Comparison of ENCODE assay signal across 8 mouse cellular contexts in genomic region chr4:139168985-139169747, GRCm38 (mm10). TPM values are rescaled to one million over a fixed set of nuclear protein-coding genes. Genes with fewer than 3 reads are reported as not detected.
A peak's percentile ranks its signal among the peaks of the same experiment; 100 is the strongest.
DNase-seq lines count a peak whose midpoint lies in the region; ATAC-seq and TF ChIP-seq lines count a peak whose summit lies in the region.
"Had no signal": no experiment of that assay in that cellular context is flagged by ENCODE, and none has a peak within 500 bp of the region (broad histone marks: within the 10 kb centered on the region; RNA-seq: fewer than 3 reads in every experiment).

No protein-coding gene starts in this region.

- H3K4me1 ChIP-seq in thymus, adult 2 months (replicated peaks; ENCODE audit: control insufficient read depth, insufficient read depth, low read length), result peaks cover 10% of the 10 kb centered on the region
- H3K4me1 ChIP-seq in embryonic facial prominence, embryonic 14.5 days (ENCODE audit: control insufficient read depth, insufficient read depth, low read length), result peaks cover 9% of the 10 kb centered on the region; the same call in 1 of the 2 replicates
- H3K4me1 ChIP-seq: neural tube, embryonic 13.5 days had no signal

- no peak overlapping the region for H3K4me2 ChIP-seq in embryonic facial prominence, embryonic 14.5 days (ENCODE audit: low read depth, low read length)
- H3K4me2 ChIP-seq: neural tube, embryonic 13.5 days had no signal

- H3K9me3 ChIP-seq in embryonic facial prominence, embryonic 14.5 days (ENCODE audit: control insufficient read depth, low read length), result no peaks in the 10 kb centered on the region
- H3K9me3 ChIP-seq: neural tube, embryonic 13.5 days had no signal

- no peaks in the 10 kb centered on the region for H3K27me3 ChIP-seq in thymus, adult 2 months (ENCODE audit: control insufficient read depth, insufficient read depth, low read length)
- H3K27me3 ChIP-seq in embryonic facial prominence, embryonic 14.5 days (replicated peaks; ENCODE audit: control insufficient read depth, insufficient read depth, low read length), result no peaks in the 10 kb centered on the region
- H3K27me3 ChIP-seq: neural tube, embryonic 13.5 days had no signal

- no peak overlapping the region for H3K9ac ChIP-seq in embryonic facial prominence, embryonic 14.5 days (ENCODE audit: low read depth, low read length)
- H3K9ac ChIP-seq: neural tube, embryonic 13.5 days had no signal

- no peak for TF ChIP-seq CTCF in thymus, adult 2 months (IDR thresholded peaks at IDR 0.05; ENCODE audit: borderline replicate concordance, control insufficient read depth, extremely low read depth, insufficient read depth, low read length, poor library complexity)

- no peaks in the 10 kb centered on the region for H3K79me2 ChIP-seq in macrophage (ENCODE audit: inconsistent target)

- no peak for TF ChIP-seq POLR2A in thymus, adult 2 months (IDR thresholded peaks at IDR 0.05; ENCODE audit: control insufficient read depth, extremely low read depth, insufficient read depth, low read length, poor library complexity)

- ATAC-seq in embryonic facial prominence, embryonic 14.5 days (ENCODE audit: low read depth), result no peak

- H3K4me3 ChIP-seq in thymus, adult 2 months (ENCODE audit: control insufficient read depth, insufficient read depth, low read length), result no peak overlapping the region
- no peak overlapping the region for H3K4me3 ChIP-seq in embryonic facial prominence, embryonic 14.5 days (ENCODE audit: low read depth, low read length)
- peak overlapping the region; percentile 6; the same call in 1 of the 2 replicates for H3K4me3 ChIP-seq in macrophage (ENCODE audit: inconsistent target)
- H3K4me3 ChIP-seq: neural tube, embryonic 13.5 days had no signal

- H3K36me3 ChIP-seq in thymus, adult 2 months (ENCODE audit: control insufficient read depth, insufficient read depth, low read length), result no peaks in the 10 kb centered on the region
- H3K36me3 ChIP-seq in embryonic facial prominence, embryonic 14.5 days (ENCODE audit: control insufficient read depth, insufficient read depth, low read length), result no peaks in the 10 kb centered on the region
- H3K36me3 ChIP-seq in macrophage (ENCODE audit: inconsistent target), result no peaks in the 10 kb centered on the region
- H3K36me3 ChIP-seq: neural tube, embryonic 13.5 days had no signal

- 28% methylated on average over 15 of the region's 15 CpGs for WGBS in thymus, adult 2 months
- WGBS in embryonic facial prominence, embryonic 14.5 days, result 58% methylated on average over 15 of the region's 15 CpGs
- WGBS in macrophage (ENCODE audit: missing documents), result 13% methylated on average over 15 of the region's 15 CpGs

- peak; percentile 10 for DNase-seq in thymus, adult 2 months
- DNase-seq in thymus, adult 18-20 months, result no peak
- DNase-seq in embryonic facial prominence, embryonic 14.5 days (ENCODE audit: low spot score), result peak; percentile 22
- no peak for DNase-seq in cerebellum, adult 9-11 months
- no peak for DNase-seq in urinary bladder, postnatal 25 days (ENCODE audit: low spot score)
- no peak for DNase-seq in cerebellum, adult 8-10 months

- no peak overlapping the region for H3K27ac ChIP-seq in thymus, adult 2 months (ENCODE audit: control insufficient read depth, insufficient read depth, low read length)
- H3K27ac ChIP-seq in embryonic facial prominence, embryonic 14.5 days (replicated peaks; ENCODE audit: low read depth, low read length), result no peak overlapping the region
- H3K27ac ChIP-seq in macrophage, result peak overlapping the region; percentile 80
- H3K27ac ChIP-seq: neural tube, embryonic 13.5 days had no signal

RNA-seq across cellular contexts. Expression of gene Capzb, which starts 23.5 kb away (rescaled TPM):
- polyA plus RNA-seq in thymus, adult 2 months (2012; rRNA removed), result 167 and 213 TPM in 2 replicates
- polyA plus RNA-seq in embryonic facial prominence, embryonic 14.5 days (2014; fragmentation: Nextera tagmentation; extraction: Ambion mirVana), result 293 and 299 TPM in 2 replicates
- total RNA-seq in macrophage (2018; cell fraction: chromatin; rRNA removed), result 100 to 1,000 TPM; 159 to 332 (median 238) TPM
- total RNA-seq in macrophage (2018; cell fraction: cytosol; rRNA removed), result 100 to 1,000 TPM; 379 to 591 (median 456) TPM
- 100 to 1,000 TPM; 176 to 252 (median 211) TPM for total RNA-seq in macrophage (2018; cell fraction: nucleus; rRNA removed)
- 485 to 769 TPM (median 513 TPM) in 3 replicates for polyA plus RNA-seq in macrophage (2018)

RNA-seq across cellular contexts. Expression of gene Minos1, which starts 38.3 kb away (rescaled TPM):
- 38.0 and 65.3 TPM in 2 replicates for polyA plus RNA-seq in thymus, adult 2 months (2012; rRNA removed)
- polyA plus RNA-seq in embryonic facial prominence, embryonic 14.5 days (2014; fragmentation: Nextera tagmentation; extraction: Ambion mirVana), result 468 and 555 TPM in 2 replicates
- total RNA-seq in macrophage (2018; cell fraction: chromatin; rRNA removed), result 10 to 100 TPM in 15 of 26 experiments, 1 to 10 TPM in 11; 4.5 to 29.8 (median 11.4) TPM
- 100 to 1,000 TPM; 133 to 252 (median 172) TPM for total RNA-seq in macrophage (2018; cell fraction: cytosol; rRNA removed)
- total RNA-seq in macrophage (2018; cell fraction: nucleus; rRNA removed), result 10 to 100 TPM; 11.5 to 64.0 (median 23.6) TPM
- 137 to 180 TPM (median 157 TPM) in 3 replicates for polyA plus RNA-seq in macrophage (2018)

Comparison
In these comparisons a context has a peak if more than half of its experiments do, and no peak if none do; other contexts are left out.
1. DNase-seq: peak in thymus, adult 2 months (single experiment) and embryonic facial prominence, embryonic 14.5 days (single experiment); none in thymus, adult 18-20 months (0 of 2), cerebellum, adult 9-11 months (single experiment), urinary bladder, postnatal 25 days (single experiment) and cerebellum, adult 8-10 months (single experiment).